Mouse (Mus musculus) cerebellum, postnatal 10 days (tissue): ENCODE measurements around the gene Nyx.
A peak's percentile ranks its signal among the peaks of the same experiment; 100 is the strongest.

Experiments used
- DNase-seq, 2 experiments: peaks; one replicate each; pipeline ENCODE4 v3.0.0; 2021; ENCODE audit warnings: mixed read lengths in 2 of 2

Nyx gene

DNA sequence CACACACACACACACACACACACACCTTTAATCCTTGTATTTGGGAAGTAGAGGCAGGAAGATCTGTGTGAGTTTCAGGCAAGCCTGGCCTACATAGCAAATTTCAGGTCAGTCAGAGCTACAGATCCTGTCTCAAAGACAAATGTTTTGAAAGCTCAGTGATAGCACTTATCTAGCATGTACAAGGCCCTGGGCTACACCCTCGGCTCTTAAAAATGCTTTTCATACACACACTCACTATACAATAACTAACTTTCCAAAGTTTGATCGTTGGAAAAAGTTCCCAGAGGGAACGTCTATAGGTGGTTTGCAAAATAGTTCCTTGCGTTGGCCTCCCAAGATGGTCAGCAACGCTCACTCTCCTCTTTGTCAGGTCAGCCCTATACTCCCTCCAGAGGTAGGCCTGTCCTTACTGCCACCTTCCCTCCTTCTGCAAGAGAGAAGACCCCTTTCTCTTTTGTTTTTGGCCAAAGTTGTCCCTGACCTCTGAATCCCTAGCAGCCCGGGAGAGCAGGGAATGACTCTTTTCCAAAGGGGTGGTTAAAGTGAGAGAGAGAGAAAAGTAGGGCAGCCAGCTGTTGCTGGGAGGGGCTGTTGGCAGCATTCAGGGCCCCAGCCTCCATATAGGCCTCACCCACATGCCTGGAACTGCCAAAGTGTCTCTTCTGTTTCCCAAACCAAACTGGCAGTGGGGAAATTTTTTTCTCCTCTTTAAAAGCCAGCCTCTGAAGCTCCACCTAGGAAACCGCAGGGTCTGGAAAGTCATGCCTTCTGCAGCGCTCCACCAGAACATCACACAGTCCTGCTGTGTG lies 29.2 kb downstream of the Nyx start:
- no peak for DNase-seq

- no peak for DNase-seq
Observed at GRCm38 (mm10) chrX:13500284-13500683, 34.4 kb downstream of the Nyx start.

GRCm38 (mm10) chrX:13502862-13503375 lies 37.0 kb downstream of the Nyx start:
- peak in 1 of 2 experiments; percentile 27 for DNase-seq

- DNase-seq, result no peak
Observed at GRCm38 (mm10) chrX:13504389-13504788, 38.5 kb downstream of the Nyx start.

GRCm38 (mm10) chrX:13506376-13506775 lies 40.5 kb downstream of the Nyx start:
- DNase-seq, result no peak

- peak in 1 of 2 experiments; percentile 11 for DNase-seq
Observed at GRCm38 (mm10) chrX:13513127-13513526, 47.2 kb downstream of the Nyx start.

GRCm38 (mm10) chrX:13513864-13514263 lies 48.0 kb downstream of the Nyx start:
- DNase-seq, result no peak

DNA sequence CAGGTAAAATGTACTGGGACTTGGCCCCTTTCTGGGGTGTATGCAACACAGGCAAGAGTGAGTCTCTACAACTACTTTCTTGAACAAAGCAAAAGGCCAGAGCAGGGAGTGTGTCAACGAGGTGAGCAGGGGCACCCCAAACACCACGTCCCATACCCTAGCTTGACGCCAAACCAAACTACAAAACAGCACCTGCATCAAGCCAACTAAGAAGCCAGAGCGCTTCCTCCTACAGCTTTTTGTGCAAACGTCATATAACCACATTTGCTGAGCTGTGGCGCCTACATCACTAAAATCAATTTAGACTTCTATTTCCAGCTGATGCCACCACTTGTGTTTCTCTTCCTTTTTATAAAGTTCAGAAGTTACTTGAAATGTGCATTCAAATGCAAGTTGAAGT lies 50.5 kb downstream of the Nyx start:
- no peak for DNase-seq

DNA sequence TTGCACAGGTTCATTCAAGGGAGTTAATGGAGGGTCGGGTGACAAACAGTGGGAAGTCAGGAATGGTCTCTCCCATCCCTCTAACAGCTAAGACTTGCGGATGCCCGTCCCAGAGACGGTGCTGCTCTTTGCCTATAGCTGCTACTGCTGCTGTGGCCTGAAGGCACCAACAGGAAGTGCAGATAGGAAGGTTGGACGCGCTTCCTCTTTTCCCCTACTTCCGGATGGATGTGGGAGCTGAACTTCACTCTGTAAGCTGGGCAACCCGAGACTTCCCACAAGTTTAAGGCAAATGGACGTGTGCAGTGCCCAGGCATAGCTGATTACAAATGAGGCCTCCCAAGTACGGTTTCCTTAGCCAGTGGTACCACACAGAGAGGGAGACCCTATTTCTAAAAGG lies 52.1 kb downstream of the Nyx start:
- no peak for DNase-seq

- no peak for DNase-seq
Observed at GRCm38 (mm10) chrX:13518781-13519407, 53.0 kb downstream of the Nyx start.

- DNase-seq, result no peak
Observed at GRCm38 (mm10) chrX:13519408-13519783, 53.5 kb downstream of the Nyx start.

DNA sequence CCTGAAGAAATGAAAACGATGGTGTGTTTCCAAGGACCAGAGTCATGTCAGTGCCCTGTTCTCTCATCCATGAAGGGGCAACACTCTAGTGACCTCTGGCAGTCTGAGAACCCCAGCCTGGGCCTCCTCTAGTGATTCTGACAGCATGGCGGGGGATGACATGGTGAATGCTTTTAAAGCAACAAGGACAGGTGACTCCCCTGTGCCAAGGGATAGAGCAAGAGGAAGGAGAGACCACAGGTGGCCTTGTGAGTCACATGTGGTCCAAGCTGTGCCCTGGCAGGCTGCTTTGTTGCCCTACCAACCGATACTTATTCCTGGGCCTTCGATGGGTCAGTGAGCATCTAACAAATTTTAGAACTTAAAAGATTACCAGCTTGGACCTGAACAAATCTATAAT lies 54.7 kb downstream of the Nyx start:
- no peak for DNase-seq

DNA sequence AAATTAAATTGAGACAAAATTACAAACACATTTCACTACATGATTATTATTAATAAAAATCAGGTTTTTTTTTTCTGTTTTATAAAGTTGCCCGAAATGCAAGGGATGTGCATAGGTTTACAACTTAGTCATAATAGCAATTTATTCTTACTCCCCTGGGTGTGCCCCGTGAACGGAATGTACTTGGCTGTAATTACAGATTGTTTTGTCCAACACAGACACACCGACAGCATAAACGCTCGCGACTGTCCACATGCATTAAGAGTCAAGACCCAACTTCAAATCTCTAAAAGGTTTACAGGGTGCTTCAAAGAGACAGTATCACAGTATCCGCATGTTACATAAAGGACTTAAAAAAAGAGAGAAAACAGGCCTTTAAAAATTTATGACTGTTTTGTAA lies 55.4 kb downstream of the Nyx start:
- no peak for DNase-seq
